In genomic region chr6:5509303-5509702, GRCm38 (mm10) we compare ENCODE assay signal across 9 mouse cellular contexts. TPM values are rescaled to one million over a fixed set of nuclear protein-coding genes. Genes with fewer than 3 reads are reported as not detected.
DNase-seq lines count a peak whose midpoint lies in the region; ATAC-seq and TF ChIP-seq lines count a peak whose summit lies in the region.
"Had no signal": no experiment of that assay in that cellular context is flagged by ENCODE, and none has a peak within 500 bp of the region (broad histone marks: within the 10 kb centered on the region; RNA-seq: fewer than 3 reads in every experiment).

No protein-coding gene starts in this region.

- no peak overlapping the region for H3K4me3 ChIP-seq in lung, adult 2 months (replicated peaks; ENCODE audit: extremely low read depth, low read depth, low read length)
- H3K4me3 ChIP-seq in heart, embryonic 11.5 days (ENCODE audit: low read depth, low read length), result no peak overlapping the region
- no peak overlapping the region for H3K4me3 ChIP-seq in kidney, embryonic 16.5 days (ENCODE audit: low read length)

- TF ChIP-seq CTCF in lung, adult 2 months (IDR thresholded peaks at IDR 0.05; ENCODE audit: insufficient read depth, low read length), result no peak

- no peaks in the 10 kb centered on the region for H3K36me3 ChIP-seq in heart, embryonic 11.5 days (ENCODE audit: control insufficient read depth, insufficient read depth, low read length)
- H3K36me3 ChIP-seq in kidney, embryonic 16.5 days (ENCODE audit: insufficient read depth, low read length), result no peaks in the 10 kb centered on the region

- DNase-seq in lung, adult 18-20 months, result peak; percentile 40 to 54
- no peak for DNase-seq in lung, adult 2 months
- peak; percentile 86 for DNase-seq in skeletal muscle tissue, adult 2 months (ENCODE audit: low read depth, low spot score)
- DNase-seq in cerebellum, adult 11 months, result no peak
- no peak for DNase-seq in Muller cell, postnatal 12 days (ENCODE audit: inconsistent ontology term)
- DNase-seq in left cerebral cortex, postnatal 14 days (ENCODE audit: low spot score in 2 of 2), result no peak
- DNase-seq: left cerebral cortex, postnatal 4 days had no signal

- peak overlapping the region; percentile 8; the same call in 1 of the 2 replicates for H3K27ac ChIP-seq in heart, embryonic 11.5 days (ENCODE audit: low read depth, low read length)
- H3K27ac ChIP-seq in kidney, embryonic 16.5 days (ENCODE audit: low read length), result peak overlapping the region; percentile 82

- intact Hi-C loops in left cerebral cortex, postnatal 14 days (cut with DNase I), result no loop called here

- WGBS in lung, adult 2 months, result 5% methylated on average over 5 of the region's 5 CpGs
- WGBS in heart, embryonic 11.5 days (ENCODE audit: insufficient replicate concordance), result 23% methylated on average over 5 of the region's 5 CpGs
- WGBS in kidney, embryonic 16.5 days, result 12% methylated on average over 5 of the region's 5 CpGs

- H3K9me3 ChIP-seq in heart, embryonic 11.5 days (replicated peaks; ENCODE audit: control insufficient read depth, low read length), result no peaks in the 10 kb centered on the region
- H3K9me3 ChIP-seq in kidney, embryonic 16.5 days (ENCODE audit: low read length), result no peaks in the 10 kb centered on the region

- no peak for ATAC-seq in heart, embryonic 11.5 days (replicated peaks; ENCODE audit: insufficient number of reproducible peaks, low FRiP score, low TSS enrichment)
- peak; percentile 50; the same call in 1 of the 2 replicates for ATAC-seq in kidney, embryonic 16.5 days (ENCODE audit: low FRiP score, low TSS enrichment)

- H3K4me1 ChIP-seq in lung, adult 2 months (ENCODE audit: control insufficient read depth, insufficient read depth, low read length), result peaks cover 13% of the 10 kb centered on the region
- peaks cover 8% of the 10 kb centered on the region; the same call in 1 of the 2 replicates for H3K4me1 ChIP-seq in heart, embryonic 11.5 days (ENCODE audit: control insufficient read depth, insufficient read depth, low read length)
- H3K4me1 ChIP-seq in kidney, embryonic 16.5 days (ENCODE audit: insufficient read depth, low read length), result peaks cover 20% of the 10 kb centered on the region

- no peaks in the 10 kb centered on the region for H3K27me3 ChIP-seq in heart, embryonic 11.5 days (ENCODE audit: control insufficient read depth, insufficient read depth, low read length)
- H3K27me3 ChIP-seq in kidney, embryonic 16.5 days (ENCODE audit: insufficient read depth, low read length), result no peaks in the 10 kb centered on the region

- peak overlapping the region; percentile 33; the same call in 1 of the 2 replicates for H3K4me2 ChIP-seq in heart, embryonic 11.5 days
- no peak overlapping the region for H3K4me2 ChIP-seq in kidney, embryonic 16.5 days (replicated peaks; ENCODE audit: low read depth, low read length)

- no peak overlapping the region for H3K9ac ChIP-seq in heart, embryonic 11.5 days (ENCODE audit: low read depth, low read length)
- no peak overlapping the region for H3K9ac ChIP-seq in kidney, embryonic 16.5 days (replicated peaks; ENCODE audit: low read length)

- TF ChIP-seq POLR2A in lung, adult 2 months (IDR thresholded peaks at IDR 0.05; ENCODE audit: borderline replicate concordance, extremely low read depth, low read depth, low read length), result no peak

RNA-seq across cellular contexts. Expression of gene Pdk4, which starts 13.2 kb away (rescaled TPM):
- 18.0 and 36.6 TPM in 2 replicates for polyA plus RNA-seq in lung, adult 2 months (2012; rRNA removed)
- polyA plus RNA-seq in heart, embryonic 11.5 days (2014; fragmentation: Nextera tagmentation; extraction: Ambion mirVana), result 18.1 and 18.6 TPM in 2 replicates
- 3.6 and 4.2 TPM in 2 replicates for polyA plus RNA-seq in kidney, embryonic 16.5 days (2015; fragmentation: Nextera tagmentation; extraction: Ambion mirVana)
- total RNA-seq in left cerebral cortex, postnatal 14 days (2021), result 10 to 100 TPM in 1 of 2 experiments, 1 to 10 TPM in 1; 9.4 to 10.6 TPM

Comparison
In these comparisons a context has a peak if more than half of its experiments do, and no peak if none do; other contexts are left out.
1. DNase-seq: peak in lung, adult 18-20 months (2 of 2) and skeletal muscle tissue, adult 2 months (single experiment); none in lung, adult 2 months (single experiment), cerebellum, adult 11 months (single experiment), Muller cell, postnatal 12 days (single experiment) and left cerebral cortex, postnatal 14 days (0 of 2).